Mouse (Mus musculus) heart, embryonic 13.5 days (tissue): Measurements from ENCODE around the gene Agps. TPM values are rescaled to one million over a fixed set of nuclear protein-coding genes. Genes with fewer than 3 reads are reported as not detected.
"Not testable (repeated sequence)": the region's sequence is repeated elsewhere in the genome, so short reads cannot be mapped to it uniquely, and the experiment has no call there.

Source experiments
- ATAC-seq: fragments of 200-750 bp; cut with Nextera tagmentation; 2 replicates; pipeline ENCODE4 v1.8.0; 2017; ENCODE audit warnings: moderate TSS enrichment; ENCODE audit not compliant: insufficient number of reproducible peaks, low FRiP score, low TSS enrichment; ENCODE audit errors: extremely low read depth
- H3K27ac ChIP-seq: fragments of 300-500 bp; sonication (generic); replicated peaks from 2 replicates; pipeline ENCODE4 v1.5.1; 2015; ENCODE audit warnings: moderate library complexity, mild to moderate bottlenecking, inconsistent platforms
- H3K27me3 ChIP-seq: fragments of 300-500 bp; sonication (generic); replicated peaks from 2 replicates; pipeline ENCODE4 v1.6.1; 2015; ENCODE audit warnings: mild to moderate bottlenecking, inconsistent platforms
- H3K36me3 ChIP-seq: fragments of 300-500 bp; sonication (generic); 2 replicates; pipeline ENCODE4 v1.6.1; 2015; ENCODE audit warnings: mild to moderate bottlenecking, inconsistent platforms
- H3K4me1 ChIP-seq: fragments of 300-500 bp; sonication (generic); 2 replicates; pipeline ENCODE4 v1.6.1; 2015; ENCODE audit warnings: inconsistent platforms
- H3K4me2 ChIP-seq: fragments of 300-500 bp; sonication (generic); 2 replicates; pipeline ENCODE4 v1.6.1; 2015; ENCODE audit warnings: inconsistent platforms, mild to moderate bottlenecking, moderate library complexity
- H3K4me3 ChIP-seq: fragments of 300-500 bp; sonication (generic); 2 replicates; pipeline ENCODE4 v1.5.1; 2015; ENCODE audit warnings: moderate library complexity, mild to moderate bottlenecking, inconsistent platforms
- H3K9ac ChIP-seq: fragments of 300-500 bp; sonication (generic); 2 replicates; pipeline ENCODE4 v1.6.1; 2015; ENCODE audit warnings: inconsistent platforms, mild to moderate bottlenecking, moderate library complexity
- H3K9me3 ChIP-seq: fragments of 300-500 bp; sonication (generic); 2 replicates; pipeline ENCODE4 v1.6.1; 2016; ENCODE audit warnings: inconsistent platforms
- WGBS: fragments of 180-500 bp; shearing (Covaris S2); methylation state at CpG from one replicate; pipeline ENCODE4 v1.1.7; 2015; ENCODE audit warnings: mixed read lengths; 5-methylcytosine and 5-hydroxymethylcytosine counted together
- polyA plus RNA-seq: library from polyadenylated mRNA; unstranded; fragments of >200 nt; fragmentation: Nextera tagmentation; extraction: Ambion mirVana; gene quantifications from 2 replicates; pipeline ENCODE4 v1.2.1, GENCODE M21; 2015

Agps gene
- polyA plus RNA-seq, 1 experiment from 2014 or later: 22.1 TPM

GRCm38 (mm10) chr2:75963211-75963840, 131.3 kb downstream of the Agps start:
- H3K27ac ChIP-seq: 0 out of 2 replicates have a peak overlapping the region, but pooled peaks have one; percentile 1
- WGBS: 74% methylated on average over 10 of the region's 10 CpGs
- no peak for ATAC-seq
- H3K27me3 ChIP-seq: no peaks in the 10 kb centered on the region
- no peaks in the 10 kb centered on the region for H3K36me3 ChIP-seq
- H3K4me2 ChIP-seq: no peak overlapping the region
- H3K9ac ChIP-seq: no peak overlapping the region
- no peak overlapping the region for H3K4me3 ChIP-seq
- no peaks in the 10 kb centered on the region for H3K9me3 ChIP-seq
- H3K4me1 ChIP-seq: peaks cover 51% of the 10 kb centered on the region

DNA sequence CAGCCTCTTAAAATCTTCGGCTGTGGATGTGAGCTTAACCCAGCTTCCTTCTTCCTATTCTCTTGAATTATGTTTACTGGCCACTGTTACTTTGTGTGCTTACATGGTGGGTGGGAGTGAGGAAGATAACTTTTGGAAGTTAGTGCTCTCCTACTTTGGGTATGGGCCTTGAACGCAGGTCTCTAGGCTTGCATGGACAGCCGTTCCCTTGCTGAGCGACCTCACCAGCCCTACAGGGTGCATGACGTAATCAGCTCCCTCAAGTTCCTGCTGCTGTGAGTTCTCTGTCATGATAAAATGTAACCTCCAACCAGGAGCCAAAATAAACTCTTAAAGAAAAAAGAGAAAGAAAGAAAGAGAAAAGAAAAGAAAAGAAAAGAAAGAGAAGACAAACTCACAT, 132.1 kb downstream of the Agps start:
- H3K4me3 ChIP-seq: peak overlapping the region; percentile 38

GRCm38 (mm10) chr2:75964512-75964911, 132.5 kb downstream of the Agps start:
- Histone ChIP-seq H3K4me1 (peaks cover 39% of the 10 kb centered on the region), H3K4me3 (peak overlapping the region; percentile 38), H3K27ac (peak overlapping the region; percentile 70), H3K9ac (peak overlapping the region; percentile 63), H3K9me3 (no peaks in the 10 kb centered on the region), H3K27me3 (no peaks in the 10 kb centered on the region), H3K36me3 (no peaks in the 10 kb centered on the region), H3K4me2 (peak overlapping the region; percentile 72)
- 6% methylated on average over 14 of the region's 14 CpGs for WGBS
- no peak for ATAC-seq

More for the DNA sequence above, 132.1 kb downstream of the Agps start:
- WGBS: 49% methylated on average over 5 of the region's 5 CpGs
- H3K36me3 ChIP-seq: no peaks in the 10 kb centered on the region
- no peaks in the 10 kb centered on the region for H3K9me3 ChIP-seq
- peak overlapping the region; percentile 70; the same call in 1 of the 2 replicates for H3K27ac ChIP-seq
- no peaks in the 10 kb centered on the region for H3K27me3 ChIP-seq
- H3K4me2 ChIP-seq: peak overlapping the region; percentile 72
- peaks cover 44% of the 10 kb centered on the region for H3K4me1 ChIP-seq
- no peak for ATAC-seq
- H3K9ac ChIP-seq: peak overlapping the region; percentile 59

DNA sequence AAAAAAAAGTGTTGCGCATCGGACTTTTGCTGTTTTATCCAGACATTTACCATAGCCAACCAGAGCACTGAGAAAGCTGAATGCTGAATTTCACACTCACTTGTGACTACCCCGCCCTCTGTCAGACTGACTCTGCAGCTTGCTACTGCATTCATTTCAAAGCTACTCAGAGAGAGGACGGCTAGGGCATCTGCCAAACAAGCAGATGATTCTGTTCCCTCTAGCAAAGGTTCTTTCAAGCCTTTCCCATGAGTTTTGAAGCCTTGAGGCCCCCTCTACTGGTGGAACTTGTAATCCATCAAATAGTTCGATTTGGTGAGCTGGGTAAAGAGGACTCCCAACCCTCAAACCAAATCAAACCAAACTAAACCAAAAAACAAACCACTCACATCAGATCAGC, 133.0 kb downstream of the Agps start:
- H3K9ac ChIP-seq: peak overlapping the region; percentile 63

DNA sequence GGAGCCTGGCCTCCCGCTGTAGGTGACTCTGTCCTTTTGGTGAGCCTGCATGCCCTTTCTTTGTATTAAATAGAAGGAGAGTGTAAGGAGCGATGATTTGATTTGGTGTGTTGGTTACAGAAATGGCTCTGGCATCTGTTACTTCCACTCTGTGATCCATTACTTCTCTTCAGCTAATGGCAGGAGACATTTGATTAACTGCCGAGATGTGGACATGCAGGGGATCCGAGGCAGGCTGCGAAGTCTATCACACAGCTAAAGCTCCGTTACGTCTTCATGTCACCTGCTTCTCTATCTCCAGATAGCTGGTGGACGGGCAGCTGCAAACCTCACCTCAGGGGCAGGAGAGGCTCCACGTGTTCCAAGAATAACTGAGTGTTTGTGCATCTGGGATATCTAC, 142.2 kb downstream of the Agps start:
- H3K4me1 ChIP-seq: peaks cover 9% of the 10 kb centered on the region
- WGBS: 38% methylated on average over 9 of the region's 9 CpGs
- no peak for ATAC-seq

More for the DNA sequence above, 133.0 kb downstream of the Agps start:
- no peak for ATAC-seq
- H3K4me1 ChIP-seq: peaks cover 34% of the 10 kb centered on the region
- H3K27me3 ChIP-seq: no peaks in the 10 kb centered on the region
- peak overlapping the region; percentile 72 for H3K4me2 ChIP-seq
- peak overlapping the region; percentile 70 for H3K27ac ChIP-seq
- peak overlapping the region; percentile 38 for H3K4me3 ChIP-seq
- WGBS: 17% methylated on average over 5 of the region's 5 CpGs
- H3K9me3 ChIP-seq: no peaks in the 10 kb centered on the region
- H3K36me3 ChIP-seq: no peaks in the 10 kb centered on the region

GRCm38 (mm10) chr2:75976070-75976469, 144.1 kb downstream of the Agps start:
- 69% methylated on average over 2 of the region's 2 CpGs for WGBS
- H3K4me3 ChIP-seq, H3K27ac ChIP-seq, ATAC-seq, H3K9ac ChIP-seq, H3K4me1 ChIP-seq, H3K9me3 ChIP-seq, H3K4me2 ChIP-seq, H3K27me3 ChIP-seq, H3K36me3 ChIP-seq: not testable (repeated sequence)

More for the DNA sequence above, 142.2 kb downstream of the Agps start:
- Histone ChIP-seq H3K36me3 (no peaks in the 10 kb centered on the region), H3K27me3 (no peaks in the 10 kb centered on the region), H3K4me2 (peak overlapping the region; percentile 11; the same call in 1 of the 2 replicates), H3K9ac (no peak overlapping the region), H3K9me3 (no peaks in the 10 kb centered on the region), H3K4me3 (no peak overlapping the region), H3K27ac (no peak overlapping the region)

DNA sequence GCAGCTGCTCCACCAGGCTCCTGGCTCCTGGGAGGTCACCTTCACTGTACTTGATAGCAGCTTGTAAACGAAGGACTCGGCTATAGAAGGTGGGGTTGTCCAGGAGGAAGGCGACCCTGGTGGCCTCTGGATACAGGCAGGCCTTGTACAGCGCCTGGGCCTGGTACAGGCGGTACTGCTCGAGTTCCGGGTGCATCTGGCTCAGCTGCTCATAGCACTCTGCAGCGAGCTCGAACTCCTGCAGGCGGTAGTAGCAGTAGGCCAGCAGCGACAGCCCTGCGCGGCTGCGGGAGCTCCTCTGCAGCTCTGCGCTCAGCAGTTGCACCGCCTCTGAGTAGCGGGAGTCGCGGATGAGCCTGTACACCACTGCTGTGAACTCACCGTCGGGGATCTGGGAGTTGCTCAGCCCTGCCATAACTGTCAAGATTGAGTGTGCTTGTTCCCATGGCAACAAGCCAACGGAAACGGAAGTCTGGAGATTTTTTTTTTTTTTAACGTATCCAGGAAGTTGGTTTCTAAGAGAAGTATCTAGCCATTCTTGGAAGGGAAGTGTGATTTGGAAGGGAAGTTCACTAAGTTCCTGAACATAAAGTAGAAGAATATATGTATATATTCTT, 145.9 kb downstream of the Agps start, which contains the start of gene Ttc30a2:
Gene Ttc30a2, minus strand, starts transcription at position 419 of the 617 bp plus-strand sequence.
- Histone ChIP-seq H3K4me1 (peaks cover 12% of the 10 kb centered on the region), H3K4me2 (peak within 1 kb of the TSS; percentile 56), H3K4me3 (peak within 1 kb of the TSS; percentile 33)
- 29% methylated on average over 17 of the region's 24 CpGs for WGBS
- not testable (repeated sequence) for H3K36me3 ChIP-seq, H3K27ac ChIP-seq, H3K27me3 ChIP-seq, H3K9me3 ChIP-seq, H3K9ac ChIP-seq, ATAC-seq

Other genes starting within 250 kb of the Agps start
- 188 and 192 TPM in 2 replicates for gene Hnrnpa3, start 172.9 kb upstream of the Agps start, polyA plus RNA-seq
- gene Nfe2l2, start 127.5 kb upstream of the Agps start, polyA plus RNA-seq: 42.8 and 43.7 TPM in 2 replicates
- 8.6 and 10.6 TPM in 2 replicates for gene Ttc30b, start 106.4 kb downstream of the Agps start, polyA plus RNA-seq
- gene Ttc30a2, start 146.0 kb downstream of the Agps start, polyA plus RNA-seq: 0.99 and 1.2 TPM in 2 replicates
- 5.5 and 5.6 TPM in 2 replicates for gene Ttc30a1, start 149.8 kb downstream of the Agps start, polyA plus RNA-seq